In genomic region chr3:10512186-10512585, GRCm38 (mm10) we compare ENCODE assay signal across 16 mouse cellular contexts.
"Had no signal": no experiment of that assay in that cellular context is flagged by ENCODE, and none has a peak within 500 bp of the region (broad histone marks: within the 10 kb centered on the region; RNA-seq: fewer than 3 reads in every experiment).

No protein-coding gene starts in this region.

- H3K9ac ChIP-seq: neural tube, embryonic 13.5 days; neural tube, embryonic 15.5 days; stomach, embryonic 15.5 days had no signal

- H3K4me3 ChIP-seq: neural tube, embryonic 13.5 days; neural tube, embryonic 15.5 days; stomach, embryonic 15.5 days had no signal

- H3K4me1 ChIP-seq: neural tube, embryonic 13.5 days; neural tube, embryonic 15.5 days; stomach, embryonic 15.5 days had no signal

- H3K27me3 ChIP-seq: neural tube, embryonic 13.5 days; neural tube, embryonic 15.5 days; stomach, embryonic 15.5 days had no signal

- H3K36me3 ChIP-seq: neural tube, embryonic 13.5 days; neural tube, embryonic 15.5 days; stomach, embryonic 15.5 days had no signal

- H3K4me2 ChIP-seq: neural tube, embryonic 13.5 days; neural tube, embryonic 15.5 days; stomach, embryonic 15.5 days had no signal

- H3K9me3 ChIP-seq: neural tube, embryonic 13.5 days; neural tube, embryonic 15.5 days; stomach, embryonic 15.5 days had no signal

- DNase-seq: retina, postnatal 1 day; right cerebral cortex, adult 18-20 months; right cerebral cortex, postnatal 14 days; right cerebral cortex, postnatal 25 days; right cerebral cortex, postnatal 4 days; spleen, adult 18-20 months; thymus, adult 18-20 months; thymus, adult 2 months; thymus, postnatal 14 days; thymus, postnatal 25 days; thymus, postnatal 36 days; thymus, postnatal 4 days had no signal

- H3K27ac ChIP-seq: neural tube, embryonic 13.5 days; neural tube, embryonic 15.5 days; stomach, embryonic 15.5 days; stomach, postnatal 0 days had no signal
